Mouse (Mus musculus) kidney, postnatal 14 days (tissue): ENCODE data around the gene Nomo1.

ENCODE experiments used
- DNase-seq: peaks from one replicate; pipeline ENCODE4 v3.0.0; 2022; ENCODE audit warnings: mixed read lengths

The Nomo1 gene

GRCm38 (mm10) chr7:46033109-46033869, at the start of gene Nomo1:
Nomo1 (plus strand) TSS chr7:46033698.
- peak; percentile 97 for DNase-seq

GRCm38 (mm10) chr7:45986893-45987292, 46.6 kb upstream of the Nomo1 start:
- DNase-seq, result no peak

DNA sequence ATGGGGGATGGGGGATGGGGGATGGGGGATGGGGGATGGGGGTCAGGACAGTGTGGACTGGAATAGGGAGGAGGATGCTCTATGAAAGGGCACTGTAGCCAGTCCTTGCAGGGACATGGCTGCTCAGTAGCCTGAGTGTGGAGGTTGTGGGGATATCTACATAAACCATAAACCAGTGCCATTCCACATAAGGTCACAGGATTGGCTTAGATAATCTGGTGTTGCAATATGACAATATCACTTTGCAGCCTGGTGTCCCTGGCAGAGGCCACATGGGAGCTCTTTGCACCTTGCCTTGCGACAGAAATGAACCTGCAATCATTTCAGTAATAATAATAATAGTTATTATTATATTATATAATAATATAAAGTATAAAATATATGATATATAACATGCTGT, 45.2 kb upstream of the Nomo1 start:
- DNase-seq, result no peak

GRCm38 (mm10) chr7:45992470-45992869, 41.0 kb upstream of the Nomo1 start:
- DNase-seq, result no peak

DNA sequence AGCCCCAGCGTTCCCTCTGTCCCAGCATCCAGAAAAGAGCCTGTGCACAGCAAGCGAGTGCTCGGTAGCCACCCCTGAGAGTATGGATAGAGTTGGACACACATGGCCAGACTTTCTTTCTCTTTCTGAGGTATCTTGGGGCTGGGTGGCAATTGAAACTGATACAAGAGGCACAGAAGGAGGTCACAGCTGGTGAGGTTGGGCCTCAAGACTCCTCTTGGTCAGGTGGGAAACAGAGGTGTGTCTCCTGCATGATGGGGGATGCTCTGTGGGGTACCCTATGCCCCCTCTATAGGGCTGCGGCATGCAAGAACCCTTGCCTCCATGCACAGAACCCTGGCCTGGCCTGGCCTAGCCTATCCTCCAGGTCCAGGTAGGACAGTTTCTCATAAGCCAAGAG, 32.9 kb upstream of the Nomo1 start:
- DNase-seq, result no peak

- no peak for DNase-seq
These were observed 30.8 kb upstream of the Nomo1 start for GRCm38 (mm10) chr7:46002748-46003147.

DNA sequence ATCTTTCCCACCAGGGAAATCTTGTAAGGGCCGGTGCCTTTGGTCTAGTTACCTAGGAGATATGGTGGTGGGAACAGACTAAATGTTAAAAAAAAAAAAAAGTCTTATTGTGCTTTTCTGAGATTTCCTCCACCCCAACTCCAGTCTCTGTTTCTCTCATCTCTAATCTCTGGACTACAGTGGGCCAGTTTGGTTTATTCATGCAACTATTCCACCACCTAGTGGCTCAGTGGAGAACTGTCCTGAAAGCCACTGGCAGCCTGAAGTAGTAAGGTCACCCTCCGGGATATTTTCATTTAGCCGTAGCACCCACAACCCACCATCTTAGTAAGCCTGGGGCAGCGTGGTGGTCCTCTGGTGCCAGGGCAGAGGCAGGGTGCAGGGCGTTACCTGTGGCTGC, 23.9 kb upstream of the Nomo1 start:
- peak; percentile 78 for DNase-seq

- no peak for DNase-seq
These were observed 21.4 kb upstream of the Nomo1 start for GRCm38 (mm10) chr7:46012121-46012520.

GRCm38 (mm10) chr7:46013266-46014010, 20.1 kb upstream of the Nomo1 start:
- peak; percentile 39 for DNase-seq

GRCm38 (mm10) chr7:46019594-46019993, 13.9 kb upstream of the Nomo1 start:
- DNase-seq, result no peak

DNA sequence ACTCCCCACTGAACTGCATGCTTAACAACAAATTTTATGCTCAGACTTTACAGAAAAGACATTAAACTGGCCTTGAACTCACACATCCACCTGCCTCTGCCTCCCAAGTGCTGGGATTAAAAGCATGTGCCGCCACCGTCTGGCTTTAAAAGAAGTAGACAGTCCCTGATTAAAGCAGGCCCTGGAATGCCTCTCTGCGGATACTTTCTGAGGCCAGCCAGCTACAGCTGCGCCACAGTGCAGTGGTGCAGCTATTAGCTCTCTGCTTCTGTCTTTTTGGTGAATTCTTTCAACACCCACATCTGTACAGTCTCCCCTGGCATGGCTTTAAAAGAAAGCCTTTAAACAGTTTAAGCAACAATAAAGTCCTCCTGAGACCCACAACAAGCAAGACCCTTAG, 11.5 kb upstream of the Nomo1 start:
- no peak for DNase-seq

GRCm38 (mm10) chr7:46025436-46025835, 8.1 kb upstream of the Nomo1 start:
- DNase-seq, result no peak

GRCm38 (mm10) chr7:46028681-46029080, 4.8 kb upstream of the Nomo1 start:
- no peak for DNase-seq

GRCm38 (mm10) chr7:46029299-46030144, 4.0 kb upstream of the Nomo1 start:
- DNase-seq, result no peak

DNA sequence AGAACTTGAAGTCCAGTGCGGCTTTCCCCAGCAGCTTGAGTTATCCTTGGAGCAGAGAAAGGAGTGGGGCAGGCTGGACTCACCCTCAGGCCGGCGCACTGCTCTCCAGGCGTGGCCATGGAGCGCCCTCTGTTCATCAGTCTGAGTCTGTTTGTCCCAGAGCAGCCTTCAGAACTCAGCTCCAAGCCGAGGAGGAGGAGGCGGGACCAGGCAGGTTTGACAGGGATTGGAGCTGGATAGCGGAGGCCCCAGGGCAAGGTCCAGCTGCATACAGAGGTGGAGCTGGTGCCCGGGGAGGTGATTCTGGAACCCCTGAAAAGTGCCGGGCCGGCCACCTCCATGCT, 3.4 kb upstream of the Nomo1 start, which contains the start of gene Abcc6:
Gene Abcc6, minus strand, starts transcription at position 158 of the 344 bp plus-strand sequence.
- peak; percentile 86 for DNase-seq

GRCm38 (mm10) chr7:46031075-46031474, 2.4 kb upstream of the Nomo1 start:
- no peak for DNase-seq

DNA sequence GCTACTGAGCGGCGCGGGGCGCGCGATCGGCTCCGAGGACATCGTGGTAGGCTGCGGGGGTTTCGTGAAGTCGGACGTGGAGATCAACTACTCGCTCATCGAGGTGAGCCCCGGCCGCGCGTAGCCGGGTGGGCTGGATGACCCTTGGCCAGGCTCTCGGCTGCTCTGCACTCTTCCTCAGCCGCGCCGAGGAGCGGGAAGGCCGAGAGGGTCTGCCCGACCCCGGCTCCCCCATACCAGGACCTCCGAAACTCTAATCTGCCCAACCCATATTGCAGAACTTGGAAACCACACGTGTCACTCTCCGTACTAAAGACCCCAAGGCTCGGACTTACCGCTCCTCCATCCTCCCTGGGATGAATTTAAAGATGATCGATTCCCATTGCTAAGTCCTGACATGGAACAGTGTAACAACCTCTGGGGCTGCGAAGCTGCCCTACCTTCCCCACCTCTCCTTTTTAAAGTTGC, 406 bp downstream of the Nomo1 start:
- no peak for DNase-seq

DNA sequence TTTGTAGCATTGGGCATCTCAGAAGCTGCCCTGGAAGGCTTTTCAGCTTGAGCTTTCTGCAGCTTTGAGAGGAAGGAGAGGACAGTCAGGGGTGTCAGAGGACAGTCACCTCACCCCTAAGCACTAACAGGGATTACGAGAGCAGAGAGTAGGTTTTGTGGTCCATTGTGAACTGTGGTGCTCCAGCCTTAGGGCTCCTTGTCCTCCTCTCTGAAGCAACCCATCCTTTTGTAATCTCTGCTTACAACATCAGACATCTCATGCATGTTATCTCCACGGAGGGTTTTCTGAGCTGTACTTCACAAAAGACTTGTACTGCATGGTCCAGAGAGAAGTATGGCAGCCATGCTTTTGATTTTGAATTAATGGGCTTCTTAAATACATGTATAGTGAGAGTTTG, 1.5 kb downstream of the Nomo1 start:
- DNase-seq, result no peak

DNA sequence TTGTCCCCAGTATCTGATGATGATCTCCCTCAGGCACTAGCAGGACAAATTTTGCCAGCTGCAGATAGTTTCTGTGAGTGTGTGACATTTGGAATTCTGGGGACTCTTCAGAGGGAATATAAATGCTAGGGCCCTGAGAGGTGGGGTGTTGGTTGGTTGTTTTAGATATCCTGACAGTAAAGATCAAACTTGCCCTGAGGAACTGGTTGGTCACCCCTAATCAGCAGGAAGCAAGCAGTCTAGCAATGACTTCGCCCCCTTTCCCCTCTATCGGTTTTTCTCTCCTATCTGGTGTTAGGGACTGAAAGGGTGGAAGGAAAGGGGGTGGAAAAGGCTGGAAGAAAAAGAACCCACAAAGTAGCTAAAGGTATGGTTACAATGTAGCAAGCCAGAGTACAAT, 2.0 kb downstream of the Nomo1 start:
- DNase-seq, result no peak

- no peak for DNase-seq
These were observed 3.9 kb downstream of the Nomo1 start for GRCm38 (mm10) chr7:46037433-46037832.

DNA sequence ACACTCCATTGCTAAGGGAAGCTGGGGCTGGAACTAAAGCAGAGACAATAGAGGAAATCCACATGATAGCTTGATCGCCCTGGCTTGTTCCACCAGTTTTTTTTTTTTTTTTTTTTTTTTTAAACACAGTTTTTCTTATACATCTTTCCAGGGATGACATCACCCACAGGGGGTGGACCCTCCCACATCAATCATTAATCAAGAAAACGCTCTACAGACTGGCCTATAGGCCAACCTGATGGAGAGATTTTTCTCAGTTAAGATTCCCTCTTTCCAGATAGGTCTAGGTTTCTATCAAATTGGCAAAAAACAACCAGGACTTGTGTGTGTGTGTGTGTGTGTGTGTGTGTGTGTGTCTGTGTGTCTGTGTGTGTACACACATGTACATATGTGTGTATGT, 6.4 kb downstream of the Nomo1 start:
- DNase-seq, result no peak

DNA sequence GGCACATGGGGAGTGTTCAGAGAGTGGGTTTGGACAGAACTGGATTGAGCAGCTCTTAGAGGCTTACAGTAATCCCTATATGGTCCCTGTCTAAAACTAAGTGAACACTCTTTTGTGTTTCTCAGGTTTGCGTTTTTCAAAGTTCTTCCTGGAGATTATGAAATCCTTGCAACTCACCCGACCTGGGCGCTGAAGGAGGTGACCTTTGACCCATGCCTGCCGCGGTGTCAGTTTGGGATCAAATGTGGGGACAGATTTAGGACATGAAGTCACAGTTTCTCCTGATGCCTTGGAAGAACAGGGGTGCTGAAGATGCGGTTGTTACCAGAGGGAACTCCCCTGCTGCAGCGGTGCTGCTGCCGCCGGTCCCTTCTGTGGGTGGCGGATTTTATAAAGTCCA, 10.6 kb downstream of the Nomo1 start:
- DNase-seq, result no peak

DNA sequence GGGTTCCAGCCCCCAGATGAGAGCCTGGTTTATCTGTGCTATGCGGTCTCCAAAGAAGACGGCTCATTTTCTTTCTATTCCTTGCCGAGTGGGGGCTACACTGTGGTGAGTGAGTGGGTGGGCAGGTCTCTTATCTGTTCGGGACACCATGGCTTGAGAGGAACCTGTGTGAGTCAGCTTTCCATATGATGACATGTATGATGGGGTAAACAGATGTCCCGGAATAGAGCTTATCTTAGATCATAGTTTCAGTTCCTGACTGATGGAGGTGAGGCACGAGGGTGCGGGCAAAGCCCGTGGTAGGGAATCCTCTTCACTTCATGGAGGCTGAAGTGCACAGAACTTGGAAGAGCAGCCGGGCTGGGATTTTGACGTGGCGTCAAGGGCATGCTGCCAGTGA, 12.4 kb downstream of the Nomo1 start:
- no peak for DNase-seq
